Mouse (Mus musculus) spleen, adult 2 months (tissue): ENCODE measurements around the gene Zfp110.

ENCODE experiments used
- CTCF ChIP-seq: fragments of 200-500 bp; IDR thresholded peaks from 2 replicates; pipeline ENCODE4 v1.5.1; 2011; ENCODE audit warnings: mild to moderate bottlenecking, inconsistent platforms; ENCODE audit not compliant: insufficient read depth, insufficient read length, insufficient replicate concordance; ENCODE audit errors: extremely low read depth
- POLR2A ChIP-seq: fragments of 200-500 bp; IDR thresholded peaks from 2 replicates; pipeline ENCODE4 v1.6.1; 2011; ENCODE audit warnings: low read depth, low read length, inconsistent platforms

DNA sequence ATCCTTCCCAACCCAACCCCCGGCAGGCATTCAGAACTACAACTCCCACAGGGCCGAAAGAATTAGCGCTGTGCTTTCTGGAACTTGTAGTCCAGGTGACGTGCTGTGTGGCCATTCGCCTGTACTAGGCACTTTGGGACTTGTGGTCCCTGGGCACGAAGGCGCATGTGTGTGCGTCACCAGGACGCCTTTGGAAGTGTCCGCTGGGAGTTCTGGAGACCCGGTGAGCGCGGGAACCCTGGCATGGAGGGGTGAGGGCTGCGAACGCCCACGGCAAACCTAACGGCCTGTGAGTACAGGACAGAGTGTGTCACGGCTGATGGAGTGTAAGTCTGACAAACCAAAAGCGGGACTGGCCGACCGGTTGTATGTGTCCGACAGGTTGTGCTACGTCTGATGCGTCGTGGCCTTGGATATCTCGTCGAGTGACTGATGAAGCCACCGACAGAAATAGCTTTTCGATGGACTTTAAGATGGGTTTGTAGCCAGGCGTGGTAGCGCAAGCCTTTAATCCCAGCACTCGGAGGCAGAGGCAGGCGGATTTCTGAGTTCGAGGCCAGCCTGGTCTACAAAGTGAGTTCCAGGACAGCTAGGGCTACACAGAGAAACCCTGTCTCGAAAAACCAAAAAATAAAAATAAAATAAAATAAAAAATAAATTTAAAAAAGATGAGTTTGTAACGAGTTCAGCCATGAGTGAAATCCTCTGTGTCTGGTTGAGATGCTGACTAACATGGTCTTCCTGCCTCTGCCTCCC, 63.3 kb downstream of the Zfp110 start, which contains the start of gene Zscan22:
- TF ChIP-seq CTCF = no peak
- TF ChIP-seq POLR2A = peak; percentile 21; the same call in 1 of the 2 replicates
